Mouse (Mus musculus): ENCODE data around the gene Srrd.

Gene Srrd

GRCm38 (mm10) chr5:112287652-112288051 is 55.2 kb downstream of the Srrd start:
- DNase-seq, result no peak
